Mouse (Mus musculus) CH12.LX (cell line): Measurements from ENCODE around the gene Mfsd7a. TPM values are rescaled to one million over a fixed set of nuclear protein-coding genes. Genes with fewer than 3 reads are reported as not detected.
A peak's percentile ranks its signal among the peaks of the same experiment; 100 is the strongest.

Experiments used
- DNase-seq: peaks from one replicate; pipeline ENCODE4 v3.0.0-alpha.2; 2013; ENCODE audit errors: extremely low read depth
- H3K27ac ChIP-seq: 2 replicates; pipeline ENCODE4 v1.5.1; 2012; ENCODE audit warnings: low read depth, mild to moderate bottlenecking, control low read depth, moderate library complexity; ENCODE audit not compliant: insufficient read depth
- H3K27me3 ChIP-seq: replicated peaks from 2 replicates; pipeline ENCODE3; 2012; ENCODE audit warnings: inconsistent platforms
- H3K36me3 ChIP-seq, 2 experiments: replicated peaks in 1 of 2; 2 replicates each; pipeline versions ENCODE3 to v1.6.1; 2012; ENCODE audit warnings: inconsistent platforms in 1 of 2, low read length in 1 of 2, mild to moderate bottlenecking in 1 of 2, mixed read lengths in 1 of 2, moderate library complexity in 1 of 2; ENCODE audit not compliant: control insufficient read depth in 1 of 2, insufficient read depth in 1 of 2
- H3K4me1 ChIP-seq, 2 experiments: 2 replicates each; pipeline ENCODE4 v1.6.1; 2012; ENCODE audit warnings: inconsistent platforms in 1 of 2, moderate library complexity in 1 of 2; ENCODE audit not compliant: insufficient read depth in 2 of 2, control insufficient read depth in 1 of 2
- H3K4me2 ChIP-seq: 2 replicates; pipeline ENCODE4 v1.6.1; 2012; ENCODE audit warnings: low read depth, mild to moderate bottlenecking, control low read depth; ENCODE audit not compliant: poor library complexity, insufficient read depth, severe bottlenecking
- H3K4me3 ChIP-seq, 3 experiments: fragments of 150-350 bp in 1 of 3; sonication (generic) in 1 of 3; replicated peaks in 1 of 3; 2 replicates each; pipeline versions ENCODE3 to v1.5.1; 2011 to 2012; ENCODE audit warnings: low read depth in 2 of 3, low read length in 2 of 3, mild to moderate bottlenecking in 2 of 3, moderate library complexity in 2 of 3, control low read depth in 1 of 3, improper control_type of control experiment in 1 of 3, inconsistent platforms in 1 of 3, mixed read lengths in 1 of 3; ENCODE audit not compliant: poor library complexity in 1 of 3
- H3K79me2 ChIP-seq: replicated peaks from 2 replicates; pipeline ENCODE4 v1.6.1; 2012; ENCODE audit warnings: mild to moderate bottlenecking, moderate library complexity; ENCODE audit not compliant: control insufficient read depth, poor library complexity, insufficient read depth, severe bottlenecking; ENCODE audit errors: extremely low read depth
- H3K9ac ChIP-seq: 2 replicates; pipeline ENCODE4 v1.6.1; 2012; ENCODE audit warnings: low read depth, mild to moderate bottlenecking, control low read depth, moderate library complexity; ENCODE audit not compliant: insufficient read depth
- H3K9me3 ChIP-seq: replicated peaks from 2 replicates; pipeline ENCODE3; 2012; ENCODE audit warnings: low read length, inconsistent platforms, mixed read lengths
- BHLHE40 ChIP-seq: IDR thresholded peaks from 2 replicates; pipeline ENCODE4 v1.6.1; 2011; ENCODE audit warnings: mild to moderate bottlenecking, low read depth, low read length, improper control_type of control experiment
- CHD1 ChIP-seq: IDR thresholded peaks from 2 replicates; pipeline ENCODE4 v1.6.1; 2012; ENCODE audit warnings: low read depth, low read length, improper control_type of control experiment, inconsistent platforms
- CHD2 ChIP-seq: IDR thresholded peaks from 2 replicates; pipeline ENCODE4 v1.6.1; 2011; ENCODE audit warnings: low read length, improper control_type of control experiment
- CTCF ChIP-seq, 2 experiments: IDR thresholded peaks in 1 of 2; conservative IDR thresholded peaks in 1 of 2; 2 replicates each; pipeline ENCODE4 v1.5.1; 2011 to 2012; ENCODE audit warnings: low read depth in 2 of 2, low read length in 2 of 2, improper control_type of control experiment in 1 of 2, inconsistent platforms in 1 of 2, mild to moderate bottlenecking in 1 of 2, moderate library complexity in 1 of 2
- E2F4 ChIP-seq: IDR thresholded peaks from 2 replicates; pipeline ENCODE4 v1.6.1; 2011; ENCODE audit warnings: low read depth, low read length, improper control_type of control experiment; ENCODE audit not compliant: insufficient replicate concordance
- ELF1 ChIP-seq: IDR thresholded peaks from 2 replicates; pipeline ENCODE4 v1.6.1; 2014; ENCODE audit warnings: low read depth, mild to moderate bottlenecking, inconsistent platforms, low read length, improper control_type of control experiment
- HCFC1 ChIP-seq: IDR thresholded peaks from 2 replicates; pipeline ENCODE4 v1.6.1; 2012; ENCODE audit warnings: low read depth, mild to moderate bottlenecking, inconsistent platforms, low read length, improper control_type of control experiment
- JUN ChIP-seq: IDR thresholded peaks from 2 replicates; pipeline ENCODE4 v1.6.1; 2011; ENCODE audit warnings: low read depth, mild to moderate bottlenecking, low read length, improper control_type of control experiment, moderate library complexity; ENCODE audit not compliant: insufficient read depth
- MAFK ChIP-seq: IDR thresholded peaks from 2 replicates; pipeline ENCODE4 v1.6.1; 2011; ENCODE audit warnings: low read length, improper control_type of control experiment; ENCODE audit not compliant: insufficient replicate concordance
- MAX ChIP-seq: IDR thresholded peaks from 2 replicates; pipeline ENCODE4 v1.6.1; 2011; ENCODE audit warnings: low read length, improper control_type of control experiment
- MAZ ChIP-seq: IDR thresholded peaks from 2 replicates; pipeline ENCODE4 v1.6.1; 2012; ENCODE audit warnings: low read depth, mild to moderate bottlenecking, inconsistent platforms, low read length, improper control_type of control experiment, moderate library complexity
- MXI1 ChIP-seq: IDR thresholded peaks from 2 replicates; pipeline ENCODE4 v1.6.1; 2011; ENCODE audit warnings: mild to moderate bottlenecking, low read depth, low read length, improper control_type of control experiment
- MYC ChIP-seq: IDR thresholded peaks from 2 replicates; pipeline ENCODE4 v1.6.1; 2011; ENCODE audit warnings: low read depth, mild to moderate bottlenecking, improper control_type of control experiment, low read length
- NELFE ChIP-seq: IDR thresholded peaks from 2 replicates; pipeline ENCODE4 v1.6.1; 2011; ENCODE audit warnings: low read depth, low read length, improper control_type of control experiment
- NRF1 ChIP-seq: IDR thresholded peaks from 2 replicates; pipeline ENCODE4 v1.6.1; 2014; ENCODE audit warnings: low read depth, mild to moderate bottlenecking, inconsistent platforms, low read length, improper control_type of control experiment, moderate library complexity
- PAX5 ChIP-seq: IDR thresholded peaks from 2 replicates; pipeline ENCODE4 v1.6.1; 2012; ENCODE audit warnings: low read length, inconsistent platforms, mixed read lengths
- POLR2A ChIP-seq: IDR thresholded peaks from 2 replicates; pipeline ENCODE4 v1.6.1; 2011; ENCODE audit warnings: low read depth, mild to moderate bottlenecking, improper control_type of control experiment, low read length
- POLR2AphosphoS2 ChIP-seq: IDR thresholded peaks from 2 replicates; pipeline ENCODE4 v1.6.1; 2011; ENCODE audit warnings: low read depth, low read length, improper control_type of control experiment
- SIN3A ChIP-seq: IDR thresholded peaks from 2 replicates; pipeline ENCODE4 v1.6.1; 2012; ENCODE audit warnings: low read length, improper control_type of control experiment, inconsistent platforms
- SMC3 ChIP-seq: IDR thresholded peaks from 2 replicates; pipeline ENCODE4 v1.6.1; 2011; ENCODE audit warnings: low read depth, low read length, improper control_type of control experiment
- TBP ChIP-seq: conservative IDR thresholded peaks from 2 replicates; pipeline ENCODE4 v1.6.1; 2011; ENCODE audit warnings: low read depth, low read length, improper control_type of control experiment
- TCF12 ChIP-seq: IDR thresholded peaks from 2 replicates; pipeline ENCODE4 v1.6.1; 2014; ENCODE audit warnings: low read depth, mild to moderate bottlenecking, inconsistent platforms, low read length, improper control_type of control experiment
- UBTF ChIP-seq: IDR thresholded peaks from 2 replicates; pipeline ENCODE4 v1.6.1; 2012; ENCODE audit warnings: low read depth, mild to moderate bottlenecking, inconsistent platforms, low read length, improper control_type of control experiment, moderate library complexity
- ZMIZ1 ChIP-seq: IDR thresholded peaks from 2 replicates; pipeline ENCODE4 v1.6.1; 2012; ENCODE audit warnings: low read depth, mild to moderate bottlenecking, inconsistent platforms, low read length, improper control_type of control experiment
- dilution Hi-C: fragments of 300-500 bp; cut with MboI; formaldehyde crosslinking; loops from 2 replicates; pipeline ENCODE4 v1.14.3; 2020; ENCODE audit warnings: low sequenced_read_pairs; ENCODE audit not compliant: extremely low pct_unique_long_range_greater_than_20kb, extremely low pct_ligation_motif_present
- in situ Hi-C: fragments of 300-500 bp; cut with MboI; formaldehyde crosslinking; loops from 3 replicates; pipeline ENCODE4 v1.14.3; 2019; ENCODE audit warnings: low sequenced_read_pairs, low pct_ligation_motif_present, low pct_unique_long_range_greater_than_20kb, mixed read lengths
- polyA plus RNA-seq: library from polyadenylated mRNA; unstranded; fragments of >175 nt; gene quantifications from 2 replicates; pipeline ENCODE4 v1.2.1, GENCODE M21; 2012; ENCODE audit warnings: low read depth; ENCODE audit not compliant: insufficient read length
- total RNA-seq, 2 experiments: library from RNA; depleted of rRNA; stranded (reverse); fragments of 300-350 nt in 1 of 2; fragments of >200 nt in 1 of 2; gene quantifications; 2 replicates each; pipeline ENCODE4 v1.2.3; 2012 to 2014

The Mfsd7a gene
- total and polyA plus RNA-seq, 3 experiments: not detected

DNA sequence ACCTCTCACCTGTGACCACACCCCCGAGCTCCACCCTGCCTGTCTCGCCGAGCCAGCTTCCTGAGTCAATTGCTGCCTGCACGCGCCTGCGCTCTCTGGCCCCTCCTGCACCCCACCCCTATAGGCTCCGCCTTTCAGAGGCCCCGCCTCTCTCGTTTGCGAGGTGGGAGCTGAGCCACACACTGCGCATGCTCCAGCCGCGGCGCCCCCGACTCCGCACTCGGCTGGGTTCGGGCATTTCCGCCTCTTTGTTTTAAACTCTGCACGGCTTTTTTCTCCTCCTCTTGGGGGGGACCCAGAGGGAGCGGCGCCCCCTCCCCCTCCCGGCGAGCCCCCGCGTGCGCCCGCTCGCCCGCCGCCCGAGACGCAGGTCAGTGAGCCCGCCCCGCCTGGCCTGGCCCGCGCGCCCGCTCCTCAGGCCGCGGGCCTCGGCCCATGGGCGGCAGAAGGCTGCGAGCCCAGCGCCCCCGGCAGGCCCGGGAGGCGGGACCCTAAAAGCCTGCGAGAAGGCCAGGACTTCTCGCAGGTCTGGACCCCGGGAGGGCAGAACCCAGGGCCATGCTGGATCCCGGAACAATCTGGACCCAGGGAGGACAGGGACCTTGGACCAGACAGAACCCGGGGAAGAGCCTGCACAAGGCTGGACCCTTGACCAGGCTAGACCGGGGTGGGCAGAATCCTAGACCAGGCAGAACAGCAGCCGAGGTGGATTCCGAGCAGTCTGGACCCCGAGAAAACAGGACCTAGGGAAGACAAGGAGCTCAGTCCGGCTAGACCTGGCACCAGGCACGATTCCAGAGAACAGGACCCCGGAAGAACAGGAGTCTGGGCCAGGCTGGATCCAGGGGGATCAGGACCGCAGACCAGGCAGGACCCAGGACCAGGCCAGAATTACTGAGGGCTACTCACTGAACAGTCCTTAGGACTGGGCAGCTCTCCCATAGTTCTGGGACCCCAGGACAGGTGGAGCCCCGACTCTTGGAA is 12.7 kb upstream of the Mfsd7a start, which contains the start of gene Pcgf3:
Pcgf3 (plus strand) TSS at position 151 of the 984 bp plus-strand sequence.
- peak within 1 kb of the TSS; percentile 63 to 94 (median 75) for H3K4me3 ChIP-seq
- in situ Hi-C loops (no loop called here), dilution Hi-C loops (no loop called here)
- peaks cover 8 to 31% of the 10 kb centered on the region in 2 experiments for H3K4me1 ChIP-seq
- no peak within 1 kb of the TSS for H3K27ac ChIP-seq
- H3K9ac ChIP-seq: peak within 1 kb of the TSS; percentile 89
- no peaks in the 10 kb centered on the region for H3K9me3 ChIP-seq
- H3K4me2 ChIP-seq: peak within 1 kb of the TSS; percentile 90
- TF ChIP-seq HCFC1: peak; percentile 38; the same call in 1 of the 2 replicates
- TF ChIP-seq ELF1: peak; percentile 87
- TF ChIP-seq CHD2: no peak
- TF ChIP-seq MAFK: no peak
- TF ChIP-seq NELFE: peak; percentile 78
- TF ChIP-seq NRF1: peak; percentile 97
- TF ChIP-seq CTCF (conservative IDR thresholded peaks at IDR 0.05 in 1 of 2, IDR thresholded peaks at IDR 0.05 in 1 of 2; ENCODE audit: low read depth in 2 of 2, low read length in 2 of 2): no peak
- peak; percentile 70; the same call in 1 of the 2 replicates for TF ChIP-seq MXI1
- peak; percentile 83 for TF ChIP-seq POLR2A
- TF ChIP-seq UBTF: no peak
- peak; percentile 81 for TF ChIP-seq MAZ
- TF ChIP-seq E2F4: no peak
- no peak for TF ChIP-seq SMC3
- peak; percentile 33; the same call in 1 of the 2 replicates for TF ChIP-seq MAX
- TF ChIP-seq, all 38 proteins: peak for 8
- DNase-seq: peak; percentile 96
- Histone ChIP-seq H3K36me3 (peaks cover 0 to 3% of the 10 kb centered on the region in 2 experiments), H3K27me3 (peaks cover 29% of the 10 kb centered on the region), H3K79me2 (peaks cover 35% of the 10 kb centered on the region)

DNA sequence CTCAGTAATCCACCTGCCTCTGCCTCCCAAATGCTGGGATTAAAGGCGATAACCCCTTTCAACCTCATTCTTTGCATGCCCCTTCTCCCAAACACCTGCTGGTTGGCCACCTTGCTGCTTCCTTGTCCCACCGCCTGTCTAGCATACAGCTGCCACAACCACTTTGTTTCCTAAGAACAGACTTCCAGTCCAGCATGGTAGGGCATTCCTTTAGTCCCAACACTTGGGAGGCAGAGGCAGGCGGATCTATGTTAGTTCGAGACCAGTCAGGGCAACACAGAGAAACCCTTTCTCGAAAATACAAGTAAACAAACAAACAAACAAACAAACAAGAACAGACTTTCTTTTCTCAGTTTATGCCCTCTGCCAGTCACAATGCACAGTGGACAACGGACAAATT is 11.8 kb upstream of the Mfsd7a start:
- dilution Hi-C loops: no loop called here
- no peak for TF ChIP-seq CTCF (conservative IDR thresholded peaks at IDR 0.05 in 1 of 2, IDR thresholded peaks at IDR 0.05 in 1 of 2; ENCODE audit: low read depth in 2 of 2, low read length in 2 of 2)
- TF ChIP-seq SIN3A: no peak
- TF ChIP-seq JUN: no peak
- TF ChIP-seq TCF12: no peak
- no peak for TF ChIP-seq ZMIZ1
- no peak for TF ChIP-seq TBP
- TF ChIP-seq MXI1: no peak
- no peak for TF ChIP-seq E2F4
- no peak for TF ChIP-seq BHLHE40
- no peak for TF ChIP-seq UBTF
- no peak for TF ChIP-seq PAX5
- no peak for TF ChIP-seq SMC3
- no peak for TF ChIP-seq POLR2AphosphoS2
- TF ChIP-seq CHD1: no peak
- TF ChIP-seq MYC: no peak
- TF ChIP-seq MAFK: no peak
- TF ChIP-seq, all 38 proteins: peak for 0
- peaks cover 28% of the 10 kb centered on the region for H3K79me2 ChIP-seq
- H3K27me3 ChIP-seq: peaks cover 29% of the 10 kb centered on the region
- in situ Hi-C loops: no loop called here
- H3K36me3 ChIP-seq: peaks cover 0 to 2% of the 10 kb centered on the region in 2 experiments
- H3K4me2 ChIP-seq: peak overlapping the region; percentile 75
- peak overlapping the region; percentile 51 to 63 (median 56) for H3K4me3 ChIP-seq
- H3K9me3 ChIP-seq: no peaks in the 10 kb centered on the region
- peaks cover 8 to 31% of the 10 kb centered on the region in 2 experiments for H3K4me1 ChIP-seq
- H3K9ac ChIP-seq: no peak overlapping the region
- DNase-seq: no peak
- no peak overlapping the region for H3K27ac ChIP-seq
